Mouse (Mus musculus): ENCODE results near the gene Ephx3.

GRCm38 (mm10) chr17:32183017-32183416 lies 6.3 kb downstream of the Ephx3 start:
- TF ChIP-seq CTCF (IDR thresholded peaks at IDR 0.05) = no peak
- no peak for TF ChIP-seq POLR2A (IDR thresholded peaks at IDR 0.05; ENCODE audit: insufficient read depth, low read depth, low read length)

Data from heart, adult 2 months (tissue).